Mouse (Mus musculus): ENCODE results near the gene Hoxc6. TPM values are rescaled to one million over a fixed set of nuclear protein-coding genes. Genes with fewer than 3 reads are reported as not detected.
A peak's percentile ranks its signal among the peaks of the same experiment; 100 is the strongest.

The Hoxc6 gene
- polyA plus RNA-seq, 1 experiment from 2014 or later: not detected

GRCm38 (mm10) chr15:102976631-102977422 is 21.2 kb upstream of the Hoxc6 start:
- Histone ChIP-seq H3K4me2 (ENCODE audit: low read length) (no peak overlapping the region; the same call in 1 of the 2 replicates), H3K36me3 (ENCODE audit: control insufficient read depth, insufficient read depth, low read length) (no peaks in the 10 kb centered on the region), H3K4me3 (ENCODE audit: low read depth, low read length) (no peak overlapping the region), H3K9me3 (replicated peaks; ENCODE audit: control insufficient read depth, low read length, poor library complexity, severe bottlenecking) (no peaks in the 10 kb centered on the region), H3K27ac (ENCODE audit: low read length) (no peak overlapping the region), H3K4me1 (ENCODE audit: control insufficient read depth, insufficient read depth, low read length) (peaks cover 1% of the 10 kb centered on the region; the same call in 1 of the 2 replicates), H3K27me3 (ENCODE audit: control insufficient read depth, insufficient read depth, low read depth, low read length) (peaks cover 80% of the 10 kb centered on the region), H3K9ac (ENCODE audit: low read depth, low read length) (no peak overlapping the region)
- under 1% methylated on average over 37 of the region's 37 CpGs for WGBS
- no peak for ATAC-seq

- Histone ChIP-seq H3K4me2 (ENCODE audit: low read length) (no peak overlapping the region; the same call in 1 of the 2 replicates), H3K9me3 (replicated peaks; ENCODE audit: control insufficient read depth, low read length, poor library complexity, severe bottlenecking) (no peaks in the 10 kb centered on the region), H3K4me3 (ENCODE audit: low read depth, low read length) (no peak overlapping the region), H3K36me3 (ENCODE audit: control insufficient read depth, insufficient read depth, low read length) (no peaks in the 10 kb centered on the region), H3K9ac (ENCODE audit: low read depth, low read length) (no peak overlapping the region), H3K27me3 (ENCODE audit: control insufficient read depth, insufficient read depth, low read depth, low read length) (peaks cover 80% of the 10 kb centered on the region), H3K27ac (ENCODE audit: low read length) (no peak overlapping the region), H3K4me1 (ENCODE audit: control insufficient read depth, insufficient read depth, low read length) (peaks cover 2% of the 10 kb centered on the region; the same call in 1 of the 2 replicates)
- no peak for ATAC-seq
- WGBS: 0% methylated on average over 16 of the region's 16 CpGs
Observed at GRCm38 (mm10) chr15:102977423-102977974, 20.6 kb upstream of the Hoxc6 start.

- H3K27ac ChIP-seq (ENCODE audit: low read length): no peak overlapping the region
- H3K4me2 ChIP-seq (ENCODE audit: low read length): no peak overlapping the region
- WGBS: 0% methylated on average over 13 of the region's 13 CpGs
- no peak overlapping the region for H3K9ac ChIP-seq (ENCODE audit: low read depth, low read length)
- no peaks in the 10 kb centered on the region for H3K36me3 ChIP-seq (ENCODE audit: control insufficient read depth, insufficient read depth, low read length)
- no peaks in the 10 kb centered on the region for H3K9me3 ChIP-seq (replicated peaks; ENCODE audit: control insufficient read depth, low read length, poor library complexity, severe bottlenecking)
- H3K27me3 ChIP-seq (ENCODE audit: control insufficient read depth, insufficient read depth, low read depth, low read length): peaks cover 78% of the 10 kb centered on the region
- no peak for ATAC-seq
- peaks cover 2% of the 10 kb centered on the region; the same call in 1 of the 2 replicates for H3K4me1 ChIP-seq (ENCODE audit: control insufficient read depth, insufficient read depth, low read length)
- no peak overlapping the region for H3K4me3 ChIP-seq (ENCODE audit: low read depth, low read length)
Observed at GRCm38 (mm10) chr15:102978615-102979515, 19.2 kb upstream of the Hoxc6 start.

- no peak overlapping the region for H3K27ac ChIP-seq (ENCODE audit: low read length)
- H3K9ac ChIP-seq (ENCODE audit: low read depth, low read length): no peak overlapping the region
- H3K9me3 ChIP-seq (replicated peaks; ENCODE audit: control insufficient read depth, low read length, poor library complexity, severe bottlenecking): no peaks in the 10 kb centered on the region
- H3K4me1 ChIP-seq (ENCODE audit: control insufficient read depth, insufficient read depth, low read length): peaks cover 2% of the 10 kb centered on the region; the same call in 1 of the 2 replicates
- H3K36me3 ChIP-seq (ENCODE audit: control insufficient read depth, insufficient read depth, low read length): no peaks in the 10 kb centered on the region
- no peak overlapping the region for H3K4me3 ChIP-seq (ENCODE audit: low read depth, low read length)
- no peak overlapping the region for H3K4me2 ChIP-seq (ENCODE audit: low read length)
- no peak for ATAC-seq
- 4% methylated on average over 1 of the region's 1 CpGs for WGBS
- H3K27me3 ChIP-seq (ENCODE audit: control insufficient read depth, insufficient read depth, low read depth, low read length): peaks cover 78% of the 10 kb centered on the region
Observed at GRCm38 (mm10) chr15:102979936-102980335, 18.1 kb upstream of the Hoxc6 start.

- ATAC-seq: no peak
- H3K4me3 ChIP-seq (ENCODE audit: low read depth, low read length): no peak overlapping the region
- peaks cover 2% of the 10 kb centered on the region; the same call in 1 of the 2 replicates for H3K4me1 ChIP-seq (ENCODE audit: control insufficient read depth, insufficient read depth, low read length)
- 3% methylated on average over 11 of the region's 11 CpGs for WGBS
- H3K9me3 ChIP-seq (replicated peaks; ENCODE audit: control insufficient read depth, low read length, poor library complexity, severe bottlenecking): no peaks in the 10 kb centered on the region
- H3K4me2 ChIP-seq (ENCODE audit: low read length): no peak overlapping the region
- no peaks in the 10 kb centered on the region for H3K36me3 ChIP-seq (ENCODE audit: control insufficient read depth, insufficient read depth, low read length)
- no peak overlapping the region for H3K9ac ChIP-seq (ENCODE audit: low read depth, low read length)
- H3K27ac ChIP-seq (ENCODE audit: low read length): no peak overlapping the region
- H3K27me3 ChIP-seq (ENCODE audit: control insufficient read depth, insufficient read depth, low read depth, low read length): peaks cover 78% of the 10 kb centered on the region
Observed at GRCm38 (mm10) chr15:102980352-102980751, 17.7 kb upstream of the Hoxc6 start.

- H3K9me3 ChIP-seq (replicated peaks; ENCODE audit: control insufficient read depth, low read length, poor library complexity, severe bottlenecking): no peaks in the 10 kb centered on the region
- under 1% methylated on average over 14 of the region's 14 CpGs for WGBS
- H3K9ac ChIP-seq (ENCODE audit: low read depth, low read length): no peak overlapping the region
- H3K36me3 ChIP-seq (ENCODE audit: control insufficient read depth, insufficient read depth, low read length): no peaks in the 10 kb centered on the region
- no peak overlapping the region for H3K4me3 ChIP-seq (ENCODE audit: low read depth, low read length)
- no peak overlapping the region for H3K4me2 ChIP-seq (ENCODE audit: low read length)
- ATAC-seq: no peak
- H3K27ac ChIP-seq (ENCODE audit: low read length): no peak overlapping the region
- peaks cover 78% of the 10 kb centered on the region for H3K27me3 ChIP-seq (ENCODE audit: control insufficient read depth, insufficient read depth, low read depth, low read length)
- H3K4me1 ChIP-seq (ENCODE audit: control insufficient read depth, insufficient read depth, low read length): peaks cover 2% of the 10 kb centered on the region; the same call in 1 of the 2 replicates
Observed at GRCm38 (mm10) chr15:102980912-102981311, 17.1 kb upstream of the Hoxc6 start.

- no peaks in the 10 kb centered on the region for H3K36me3 ChIP-seq (ENCODE audit: control insufficient read depth, insufficient read depth, low read length)
- under 1% methylated on average over 88 of the region's 88 CpGs for WGBS
- no peaks in the 10 kb centered on the region for H3K9me3 ChIP-seq (replicated peaks; ENCODE audit: control insufficient read depth, low read length, poor library complexity, severe bottlenecking)
- ATAC-seq: no peak
- peaks cover 81% of the 10 kb centered on the region for H3K27me3 ChIP-seq (ENCODE audit: control insufficient read depth, insufficient read depth, low read depth, low read length)
- no peak overlapping the region for H3K9ac ChIP-seq (ENCODE audit: low read depth, low read length)
- H3K4me3 ChIP-seq (ENCODE audit: low read depth, low read length): peak overlapping the region; percentile 8; the same call in 1 of the 2 replicates
- H3K27ac ChIP-seq (ENCODE audit: low read length): no peak overlapping the region
- no peak overlapping the region for H3K4me2 ChIP-seq (ENCODE audit: low read length)
- peaks cover 2% of the 10 kb centered on the region; the same call in 1 of the 2 replicates for H3K4me1 ChIP-seq (ENCODE audit: control insufficient read depth, insufficient read depth, low read length)
Observed at GRCm38 (mm10) chr15:102981379-102982288, 16.4 kb upstream of the Hoxc6 start.

- no peak overlapping the region for H3K27ac ChIP-seq (ENCODE audit: low read length)
- H3K36me3 ChIP-seq (ENCODE audit: control insufficient read depth, insufficient read depth, low read length): no peaks in the 10 kb centered on the region
- H3K4me1 ChIP-seq (ENCODE audit: control insufficient read depth, insufficient read depth, low read length): peaks cover 2% of the 10 kb centered on the region; the same call in 1 of the 2 replicates
- no peaks in the 10 kb centered on the region for H3K9me3 ChIP-seq (replicated peaks; ENCODE audit: control insufficient read depth, low read length, poor library complexity, severe bottlenecking)
- H3K4me2 ChIP-seq (ENCODE audit: low read length): no peak overlapping the region
- under 1% methylated on average over 12 of the region's 12 CpGs for WGBS
- H3K4me3 ChIP-seq (ENCODE audit: low read depth, low read length): no peak overlapping the region
- ATAC-seq: no peak
- H3K27me3 ChIP-seq (ENCODE audit: control insufficient read depth, insufficient read depth, low read depth, low read length): peaks cover 84% of the 10 kb centered on the region
- H3K9ac ChIP-seq (ENCODE audit: low read depth, low read length): no peak overlapping the region
Observed at GRCm38 (mm10) chr15:102983716-102984115, 14.3 kb upstream of the Hoxc6 start.

All from midbrain, embryonic 16.5 days (tissue).